Mouse (Mus musculus): ENCODE measurements at regions not wholly inside any gene's neighbourhood (a gene's known extent, or its start where the extent isn't known, plus 50 kb on each side); places are given as distances from the start of the nearest gene placed in this dataset.
A peak's percentile ranks its signal among the peaks of the same experiment; 100 is the strongest.

GRCm38 (mm10) chr1:111355435-111355834, 378.1 kb upstream of the Cdh19 start:
- Histone ChIP-seq H3K4me3 (ENCODE audit: low read depth, low read length) (no peak overlapping the region), H3K4me2 (ENCODE audit: low read depth, low read length, severe bottlenecking) (no peak overlapping the region), H3K9me3 (ENCODE audit: control insufficient read depth, low read length) (no peaks in the 10 kb centered on the region), H3K27me3 (ENCODE audit: control insufficient read depth, insufficient read depth, low read length) (no peaks in the 10 kb centered on the region), H3K9ac (ENCODE audit: low read length) (no peak overlapping the region), H3K4me1 (replicated peaks; ENCODE audit: control insufficient read depth, insufficient read depth, low read length) (no peaks in the 10 kb centered on the region), H3K36me3 (ENCODE audit: control insufficient read depth, insufficient read depth, low read length) (no peaks in the 10 kb centered on the region), H3K27ac (ENCODE audit: low read depth, low read length) (no peak overlapping the region)
- WGBS: 83% methylated on average over 1 of the region's 1 CpGs
- no peak for ATAC-seq (replicated peaks; ENCODE audit: low FRiP score)
- DNase-seq (ENCODE audit: low spot score): no peak

DNA sequence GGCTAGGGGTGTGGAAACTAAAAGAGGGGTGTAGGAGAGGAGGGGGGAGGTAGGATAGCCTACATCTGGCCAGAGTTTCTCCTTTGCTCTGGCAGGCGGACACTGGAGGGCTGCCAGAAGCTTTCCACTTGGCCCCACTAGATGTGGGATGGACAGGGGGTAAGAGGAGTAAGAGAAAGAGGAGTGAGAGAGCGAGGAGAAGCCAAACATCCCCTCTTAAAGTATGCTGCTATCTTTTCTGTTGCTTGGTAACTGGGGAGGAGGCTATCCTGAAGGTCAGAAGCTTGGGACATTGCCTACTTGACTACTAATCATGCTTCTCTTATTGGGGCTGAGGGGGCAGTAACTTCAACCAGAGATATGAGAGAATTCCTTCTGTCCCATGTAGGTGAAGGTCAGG, 360.5 kb upstream of the Cdh19 start:
- no peaks in the 10 kb centered on the region for H3K27me3 ChIP-seq (ENCODE audit: control insufficient read depth, insufficient read depth, low read length)
- no peak for DNase-seq (ENCODE audit: low spot score)
- no peak overlapping the region for H3K27ac ChIP-seq (ENCODE audit: low read depth, low read length)
- no peak overlapping the region for H3K4me3 ChIP-seq (ENCODE audit: low read depth, low read length)
- no peaks in the 10 kb centered on the region for H3K36me3 ChIP-seq (ENCODE audit: control insufficient read depth, insufficient read depth, low read length)
- H3K9me3 ChIP-seq (ENCODE audit: control insufficient read depth, low read length): no peaks in the 10 kb centered on the region
- ATAC-seq (replicated peaks; ENCODE audit: low FRiP score): no peak
- H3K4me2 ChIP-seq (ENCODE audit: low read depth, low read length, severe bottlenecking): no peak overlapping the region
- no peaks in the 10 kb centered on the region for H3K4me1 ChIP-seq (replicated peaks; ENCODE audit: control insufficient read depth, insufficient read depth, low read length)
- H3K9ac ChIP-seq (ENCODE audit: low read length): no peak overlapping the region
- WGBS: 81% methylated on average over 2 of the region's 2 CpGs

GRCm38 (mm10) chr1:111302268-111302667, 324.9 kb upstream of the Cdh19 start:
- Histone ChIP-seq H3K27ac (ENCODE audit: low read depth, low read length) (no peak overlapping the region), H3K36me3 (ENCODE audit: control insufficient read depth, insufficient read depth, low read length) (no peaks in the 10 kb centered on the region), H3K9me3 (ENCODE audit: control insufficient read depth, low read length) (no peaks in the 10 kb centered on the region), H3K9ac (ENCODE audit: low read length) (no peak overlapping the region), H3K4me1 (replicated peaks; ENCODE audit: control insufficient read depth, insufficient read depth, low read length) (no peaks in the 10 kb centered on the region), H3K4me2 (ENCODE audit: low read depth, low read length, severe bottlenecking) (no peak overlapping the region), H3K27me3 (ENCODE audit: control insufficient read depth, insufficient read depth, low read length) (no peaks in the 10 kb centered on the region), H3K4me3 (ENCODE audit: low read depth, low read length) (no peak overlapping the region)
- ATAC-seq (replicated peaks; ENCODE audit: low FRiP score): no peak
- no peak for DNase-seq (ENCODE audit: low spot score)
- WGBS: 90% methylated on average over 11 of the region's 11 CpGs

- H3K4me2 ChIP-seq (ENCODE audit: low read depth, low read length, severe bottlenecking): no peak overlapping the region
- no peak overlapping the region for H3K27ac ChIP-seq (ENCODE audit: low read depth, low read length)
- no peaks in the 10 kb centered on the region for H3K9me3 ChIP-seq (ENCODE audit: control insufficient read depth, low read length)
- 82% methylated on average over 4 of the region's 4 CpGs for WGBS
- no peaks in the 10 kb centered on the region for H3K27me3 ChIP-seq (ENCODE audit: control insufficient read depth, insufficient read depth, low read length)
- ATAC-seq (replicated peaks; ENCODE audit: low FRiP score) (no peak), DNase-seq (ENCODE audit: low spot score) (no peak)
- no peak overlapping the region for H3K9ac ChIP-seq (ENCODE audit: low read length)
- no peaks in the 10 kb centered on the region for H3K4me1 ChIP-seq (replicated peaks; ENCODE audit: control insufficient read depth, insufficient read depth, low read length)
- no peak overlapping the region for H3K4me3 ChIP-seq (ENCODE audit: low read depth, low read length)
- H3K36me3 ChIP-seq (ENCODE audit: control insufficient read depth, insufficient read depth, low read length): no peaks in the 10 kb centered on the region
Measured at GRCm38 (mm10) chr1:111286385-111286784, 309.0 kb upstream of the Cdh19 start.

- 89% methylated on average over 3 of the region's 3 CpGs for WGBS
- Histone ChIP-seq H3K4me1 (replicated peaks; ENCODE audit: control insufficient read depth, insufficient read depth, low read length) (no peaks in the 10 kb centered on the region), H3K27me3 (ENCODE audit: control insufficient read depth, insufficient read depth, low read length) (no peaks in the 10 kb centered on the region), H3K9ac (ENCODE audit: low read length) (no peak overlapping the region), H3K4me3 (ENCODE audit: low read depth, low read length) (no peak overlapping the region), H3K4me2 (ENCODE audit: low read depth, low read length, severe bottlenecking) (no peak overlapping the region), H3K27ac (ENCODE audit: low read depth, low read length) (no peak overlapping the region), H3K36me3 (ENCODE audit: control insufficient read depth, insufficient read depth, low read length) (no peaks in the 10 kb centered on the region), H3K9me3 (ENCODE audit: control insufficient read depth, low read length) (no peaks in the 10 kb centered on the region)
- ATAC-seq (replicated peaks; ENCODE audit: low FRiP score) (no peak), DNase-seq (ENCODE audit: low spot score) (no peak)
Measured at GRCm38 (mm10) chr1:111285916-111286315, 308.5 kb upstream of the Cdh19 start.

DNA sequence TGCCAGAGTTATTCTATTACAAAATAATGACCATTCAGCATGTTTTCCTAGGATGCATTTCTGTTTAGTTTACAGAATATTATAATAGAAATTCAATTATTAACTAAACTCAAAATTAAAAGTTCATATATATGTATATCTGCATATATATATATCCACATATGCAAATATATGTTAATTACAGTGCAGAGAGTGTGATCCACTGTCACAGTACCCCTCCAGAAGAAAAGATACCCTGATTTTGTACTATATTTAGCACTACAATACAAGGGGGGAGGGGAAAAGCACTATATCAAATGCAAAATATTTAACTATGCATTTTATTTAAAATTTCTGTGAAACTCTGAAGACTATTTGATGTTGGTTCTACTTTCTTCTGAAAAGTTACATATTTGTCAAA, 265.4 kb upstream of the Cdh19 start:
- H3K27me3 ChIP-seq (ENCODE audit: control insufficient read depth, insufficient read depth, low read length): no peaks in the 10 kb centered on the region
- H3K27ac ChIP-seq (ENCODE audit: low read depth, low read length): no peak overlapping the region
- no peak overlapping the region for H3K4me3 ChIP-seq (ENCODE audit: low read depth, low read length)
- H3K4me2 ChIP-seq (ENCODE audit: low read depth, low read length, severe bottlenecking): no peak overlapping the region
- H3K4me1 ChIP-seq (replicated peaks; ENCODE audit: control insufficient read depth, insufficient read depth, low read length): no peaks in the 10 kb centered on the region
- DNase-seq (ENCODE audit: low spot score) (no peak), ATAC-seq (replicated peaks; ENCODE audit: low FRiP score) (no peak)
- H3K36me3 ChIP-seq (ENCODE audit: control insufficient read depth, insufficient read depth, low read length): no peaks in the 10 kb centered on the region
- no peak overlapping the region for H3K9ac ChIP-seq (ENCODE audit: low read length)
- no peaks in the 10 kb centered on the region for H3K9me3 ChIP-seq (ENCODE audit: control insufficient read depth, low read length)

GRCm38 (mm10) chr1:111242344-111242743, 265.0 kb upstream of the Cdh19 start:
- DNase-seq (ENCODE audit: low spot score) (no peak), ATAC-seq (replicated peaks; ENCODE audit: low FRiP score) (peak; percentile 73)
- Histone ChIP-seq H3K4me2 (ENCODE audit: low read depth, low read length, severe bottlenecking) (no peak overlapping the region), H3K4me1 (replicated peaks; ENCODE audit: control insufficient read depth, insufficient read depth, low read length) (no peaks in the 10 kb centered on the region), H3K27me3 (ENCODE audit: control insufficient read depth, insufficient read depth, low read length) (no peaks in the 10 kb centered on the region), H3K27ac (ENCODE audit: low read depth, low read length) (no peak overlapping the region), H3K9me3 (ENCODE audit: control insufficient read depth, low read length) (no peaks in the 10 kb centered on the region), H3K4me3 (ENCODE audit: low read depth, low read length) (no peak overlapping the region), H3K36me3 (ENCODE audit: control insufficient read depth, insufficient read depth, low read length) (no peaks in the 10 kb centered on the region), H3K9ac (ENCODE audit: low read length) (no peak overlapping the region)
- 77% methylated on average over 1 of the region's 1 CpGs for WGBS

Measured in forebrain, embryonic 11.5 days (tissue).